Mouse (Mus musculus) layer of hippocampus, postnatal 10 days (tissue): ENCODE measurements around the gene Hif3a. TPM values are rescaled to one million over a fixed set of nuclear protein-coding genes. Genes with fewer than 3 reads are reported as not detected.

Experiments used
- DNase-seq, 2 experiments: peaks; one replicate each; pipeline ENCODE4 v3.0.0; 2021; ENCODE audit warnings: low spot score in 2 of 2
- total RNA-seq, 2 experiments: library from RNA; stranded (reverse); gene quantifications; 2 replicates each; pipeline ENCODE4 v1.2.3; 2021

Hif3a gene
- total RNA-seq, 2 experiments from 2014 or later = 7.4 to 10.1 TPM

GRCm38 (mm10) chr7:17056601-17057523, 5.4 kb downstream of the Hif3a start:
- DNase-seq = peak; percentile 58 to 66

GRCm38 (mm10) chr7:17056081-17056581, 6.1 kb downstream of the Hif3a start:
- peak; percentile 77 to 87 for DNase-seq

GRCm38 (mm10) chr7:17055287-17055946, 6.8 kb downstream of the Hif3a start:
- no peak for DNase-seq

GRCm38 (mm10) chr7:17054325-17054989, 7.8 kb downstream of the Hif3a start:
- DNase-seq = no peak

- DNase-seq = peak; percentile 66 to 74
Observed at GRCm38 (mm10) chr7:17050933-17051594, 11.2 kb downstream of the Hif3a start.

GRCm38 (mm10) chr7:17050491-17050890, 11.7 kb downstream of the Hif3a start:
- DNase-seq = no peak

GRCm38 (mm10) chr7:17048431-17049190, 13.6 kb downstream of the Hif3a start:
- DNase-seq = no peak

- DNase-seq = no peak
Observed at GRCm38 (mm10) chr7:17047041-17047682, 15.1 kb downstream of the Hif3a start.

GRCm38 (mm10) chr7:17045743-17046142, 16.5 kb downstream of the Hif3a start:
- no peak for DNase-seq

- no peak for DNase-seq
Observed at GRCm38 (mm10) chr7:17039373-17039772, 22.9 kb downstream of the Hif3a start.

GRCm38 (mm10) chr7:17038018-17038695, 24.1 kb downstream of the Hif3a start:
- DNase-seq = no peak

GRCm38 (mm10) chr7:17030239-17030638, 32.0 kb downstream of the Hif3a start:
- DNase-seq = no peak

GRCm38 (mm10) chr7:17028923-17029322, 33.3 kb downstream of the Hif3a start:
- no peak for DNase-seq

GRCm38 (mm10) chr7:17027588-17028343, 34.5 kb downstream of the Hif3a start, which contains the start of gene Ppp5c:
Gene Ppp5c, minus strand, starts transcription at chr7:17027924.
- peak; percentile 90 to 93 for DNase-seq

- no peak for DNase-seq
Observed at GRCm38 (mm10) chr7:17026710-17027587, 35.3 kb downstream of the Hif3a start.

- no peak for DNase-seq
Observed at GRCm38 (mm10) chr7:17025896-17026622, 36.2 kb downstream of the Hif3a start.

GRCm38 (mm10) chr7:17025505-17025894, 36.7 kb downstream of the Hif3a start:
- no peak for DNase-seq
